Mouse (Mus musculus): ENCODE measurements around the gene Btnl10.

Gene Btnl10

DNA sequence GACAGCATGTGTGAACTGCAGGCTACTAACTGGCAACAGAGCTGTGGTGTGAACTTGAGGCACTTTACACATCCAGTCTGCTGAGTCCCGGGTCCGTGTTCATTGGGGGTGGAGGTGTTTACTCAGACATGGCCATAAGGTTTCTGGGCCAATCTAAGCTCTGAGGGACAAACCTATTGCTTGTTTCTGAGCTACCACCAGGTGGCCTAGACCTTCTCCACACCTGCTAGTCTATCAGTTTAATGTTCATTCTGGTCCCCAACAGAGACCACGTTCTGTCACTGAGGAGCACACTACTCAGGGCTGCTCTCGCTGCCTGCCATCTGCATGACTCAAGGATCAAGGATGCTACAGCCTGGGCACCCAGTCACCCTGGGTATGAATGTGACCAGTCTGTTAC lies 13.9 kb downstream of the Btnl10 start:
- no peak for DNase-seq

DNA sequence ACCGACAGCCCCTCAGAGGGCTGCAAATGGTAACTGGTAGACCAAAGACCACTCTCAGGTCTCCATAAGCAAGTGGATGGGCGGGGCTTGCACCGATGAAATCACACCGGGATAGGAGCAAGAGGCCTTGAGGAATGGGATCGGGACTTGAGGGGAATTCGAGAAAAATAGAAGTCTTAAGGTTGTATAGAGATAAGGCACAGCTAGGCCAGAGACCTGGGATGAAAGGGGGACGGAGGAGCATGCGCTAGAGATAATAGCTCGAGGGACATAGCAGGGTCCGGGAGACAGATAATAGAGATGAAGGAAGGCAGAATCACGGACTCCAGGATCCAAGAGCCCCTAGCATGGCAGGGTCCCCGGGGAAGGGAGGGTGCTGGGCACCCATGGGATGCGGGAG lies 20.2 kb downstream of the Btnl10 start:
- DNase-seq: no peak

DNA sequence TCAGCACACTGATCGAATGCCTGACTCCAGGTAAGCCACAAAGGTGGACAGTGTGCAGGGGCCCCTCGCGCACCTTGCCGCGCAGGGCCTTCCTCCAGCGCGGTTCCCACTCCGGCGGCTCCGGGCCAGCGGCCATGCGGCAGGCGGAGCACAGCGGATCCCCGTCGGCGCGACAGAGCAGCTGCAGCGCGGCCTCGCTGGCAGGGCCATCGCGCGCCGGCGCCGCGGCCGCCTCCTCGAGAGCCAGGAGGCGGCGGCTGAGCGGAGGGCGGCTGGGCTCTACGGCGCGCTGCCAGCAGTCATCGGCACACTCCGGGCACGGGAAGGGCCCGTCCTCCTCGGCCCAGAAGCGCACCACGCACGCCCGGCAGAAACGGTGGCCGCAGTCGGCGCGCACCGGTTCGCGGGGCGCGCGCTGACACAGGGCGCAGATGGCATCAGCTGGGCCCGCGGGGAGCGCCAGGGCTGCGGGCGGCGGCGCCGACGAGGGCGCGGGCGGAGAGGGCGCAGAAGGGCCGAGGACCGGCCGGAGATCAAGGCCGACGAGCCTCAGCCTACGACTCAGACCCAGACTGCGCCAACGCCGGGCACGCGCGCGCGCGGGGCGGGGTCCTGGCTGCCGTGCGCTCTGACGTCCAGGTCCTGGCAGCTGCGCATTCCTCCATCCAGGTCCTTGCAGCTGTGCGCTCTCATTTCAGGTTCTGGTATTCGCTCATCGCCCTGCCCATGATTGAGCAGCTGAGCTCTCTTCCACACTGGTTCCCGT lies 20.8 kb downstream of the Btnl10 start, which contains the start of gene Rnf187:
Gene Rnf187 (minus strand): TSS at position 595 of the 766 bp plus-strand sequence.
- peak; percentile 93 to 95 for DNase-seq

DNA sequence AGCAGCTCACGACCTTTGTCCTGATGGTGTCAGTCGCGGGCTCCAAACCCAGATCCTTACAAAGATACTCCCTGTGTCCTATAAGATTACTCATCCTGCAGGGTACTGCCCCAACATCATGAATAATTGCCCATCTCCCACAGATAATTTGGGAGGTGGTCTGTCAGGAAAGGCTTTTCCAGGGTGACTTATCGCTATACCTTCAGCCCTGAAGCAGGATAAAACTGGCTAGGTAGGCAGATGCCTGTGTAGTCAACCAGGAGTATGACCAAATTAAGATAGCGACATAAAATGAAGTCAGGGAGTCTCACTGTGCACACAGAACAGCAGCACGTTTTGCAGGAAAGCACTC lies 21.4 kb downstream of the Btnl10 start:
- no peak for DNase-seq

DNA sequence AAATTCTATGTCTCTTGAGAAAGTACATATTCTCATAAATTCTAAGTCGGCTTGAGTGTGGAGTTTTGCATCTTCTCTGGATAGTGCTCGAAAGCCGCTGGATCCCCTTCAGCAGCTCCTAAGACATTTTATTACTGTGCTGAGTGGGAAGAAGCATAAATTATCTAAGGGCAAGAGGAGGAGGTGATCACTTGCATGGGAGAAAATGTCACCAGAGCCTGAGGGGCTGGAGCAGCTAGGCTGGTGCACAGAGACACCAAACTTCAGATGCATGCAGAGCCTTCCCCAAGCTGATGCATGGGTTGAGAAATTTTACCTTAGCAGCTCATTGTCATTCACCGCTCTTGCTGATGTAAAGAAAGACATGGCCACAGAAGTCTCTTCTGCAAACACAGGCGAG lies 26.4 kb downstream of the Btnl10 start:
- no peak for DNase-seq

DNA sequence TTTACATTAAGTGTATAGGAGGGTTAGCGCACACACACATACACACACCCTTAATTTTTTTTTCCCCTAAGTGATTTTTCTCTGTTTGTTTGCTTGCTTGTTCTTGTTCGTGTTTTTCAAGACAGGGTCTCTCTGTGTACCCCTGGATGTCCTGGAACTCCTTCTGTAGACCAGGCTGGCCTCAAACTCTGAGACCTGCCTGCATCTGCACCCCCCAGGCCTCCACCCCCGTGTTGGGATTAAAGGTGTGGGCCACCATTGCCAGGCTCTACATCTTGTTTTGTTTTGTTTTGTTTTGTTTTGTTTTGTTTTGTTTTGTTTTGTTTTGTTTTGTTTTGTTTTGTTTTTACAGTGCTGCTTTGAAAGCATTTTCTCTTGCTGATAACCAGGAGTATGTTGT lies 29.6 kb downstream of the Btnl10 start:
- no peak for DNase-seq

DNA sequence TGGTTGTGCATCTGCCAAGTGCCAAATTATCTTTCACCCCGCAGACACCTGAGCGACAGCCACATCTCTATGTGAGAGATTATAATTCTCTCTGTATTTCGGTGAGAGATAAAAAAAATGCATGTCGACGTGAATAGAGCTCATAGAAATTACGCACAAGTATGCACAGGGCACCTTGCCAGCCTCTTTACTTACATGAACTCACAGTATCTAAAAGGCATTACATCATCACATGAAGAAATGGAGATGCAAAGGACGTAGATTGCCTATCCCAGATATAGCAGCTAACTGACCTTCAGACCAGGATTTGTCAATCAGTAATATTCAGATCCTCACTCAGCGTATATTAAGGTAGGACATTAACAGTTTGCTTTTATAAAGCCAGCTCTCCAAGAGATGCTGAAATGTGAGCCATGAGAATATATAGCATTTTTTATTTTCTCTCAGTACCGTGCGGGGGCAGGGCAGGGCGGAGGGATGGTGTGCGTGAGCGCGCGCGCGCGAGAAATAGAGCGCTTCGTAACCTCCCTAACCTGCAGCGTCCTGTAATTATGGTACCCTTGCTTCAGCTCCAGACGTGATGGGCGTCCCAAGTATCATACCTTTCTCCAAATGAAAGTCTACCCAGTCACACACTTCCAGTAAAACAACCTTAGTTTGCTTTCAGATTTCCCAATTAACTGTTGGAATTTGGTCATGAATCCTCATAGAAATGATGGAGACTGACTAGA lies 30.3 kb downstream of the Btnl10 start:
- no peak for DNase-seq

DNA sequence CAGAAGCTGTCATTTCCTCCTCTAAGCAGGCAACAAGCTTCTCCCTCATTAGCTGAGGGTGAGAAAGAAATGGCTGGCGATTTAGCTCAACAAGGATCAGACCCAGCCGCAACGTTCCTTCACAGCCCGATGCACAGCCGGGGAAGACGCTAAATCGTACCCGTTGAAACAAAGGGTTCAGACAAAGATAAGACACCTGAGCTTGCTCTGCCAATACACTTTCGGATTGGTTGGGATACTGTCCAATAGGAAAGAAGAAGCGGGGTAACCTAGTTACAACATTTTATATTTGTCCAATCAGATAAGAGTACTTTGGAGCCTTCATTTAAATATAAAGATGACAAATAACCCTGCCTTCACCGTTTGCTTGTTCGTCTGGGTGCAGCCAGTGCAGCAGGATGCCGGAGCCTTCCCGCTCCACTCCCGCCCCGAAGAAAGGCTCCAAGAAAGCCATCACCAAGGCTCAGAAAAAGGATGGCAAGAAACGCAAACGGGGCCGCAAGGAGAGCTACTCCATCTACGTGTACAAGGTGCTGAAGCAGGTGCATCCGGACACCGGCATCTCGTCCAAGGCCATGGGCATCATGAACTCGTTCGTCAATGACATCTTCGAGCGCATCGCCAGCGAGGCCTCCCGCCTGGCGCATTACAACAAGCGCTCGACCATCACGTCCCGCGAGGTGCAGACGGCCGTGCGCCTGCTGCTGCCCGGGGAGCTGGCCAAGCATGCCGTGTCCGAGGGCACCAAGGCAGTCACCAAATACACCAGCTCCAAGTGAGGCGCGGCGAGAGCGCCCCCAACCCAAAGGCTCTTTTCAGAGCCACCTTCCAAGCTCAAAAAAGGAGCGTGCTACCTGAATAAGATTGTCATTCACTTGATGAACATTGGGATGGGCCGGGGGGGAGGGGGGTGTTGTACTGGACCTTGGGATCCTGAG lies 31.1 kb downstream of the Btnl10 start, which contains the start of gene Hist3h2ba:
Gene Hist3h2ba (plus strand): TSS at position 379 of the 938 bp plus-strand sequence.
- DNase-seq: peak in 1 of 2 experiments; percentile 45

DNA sequence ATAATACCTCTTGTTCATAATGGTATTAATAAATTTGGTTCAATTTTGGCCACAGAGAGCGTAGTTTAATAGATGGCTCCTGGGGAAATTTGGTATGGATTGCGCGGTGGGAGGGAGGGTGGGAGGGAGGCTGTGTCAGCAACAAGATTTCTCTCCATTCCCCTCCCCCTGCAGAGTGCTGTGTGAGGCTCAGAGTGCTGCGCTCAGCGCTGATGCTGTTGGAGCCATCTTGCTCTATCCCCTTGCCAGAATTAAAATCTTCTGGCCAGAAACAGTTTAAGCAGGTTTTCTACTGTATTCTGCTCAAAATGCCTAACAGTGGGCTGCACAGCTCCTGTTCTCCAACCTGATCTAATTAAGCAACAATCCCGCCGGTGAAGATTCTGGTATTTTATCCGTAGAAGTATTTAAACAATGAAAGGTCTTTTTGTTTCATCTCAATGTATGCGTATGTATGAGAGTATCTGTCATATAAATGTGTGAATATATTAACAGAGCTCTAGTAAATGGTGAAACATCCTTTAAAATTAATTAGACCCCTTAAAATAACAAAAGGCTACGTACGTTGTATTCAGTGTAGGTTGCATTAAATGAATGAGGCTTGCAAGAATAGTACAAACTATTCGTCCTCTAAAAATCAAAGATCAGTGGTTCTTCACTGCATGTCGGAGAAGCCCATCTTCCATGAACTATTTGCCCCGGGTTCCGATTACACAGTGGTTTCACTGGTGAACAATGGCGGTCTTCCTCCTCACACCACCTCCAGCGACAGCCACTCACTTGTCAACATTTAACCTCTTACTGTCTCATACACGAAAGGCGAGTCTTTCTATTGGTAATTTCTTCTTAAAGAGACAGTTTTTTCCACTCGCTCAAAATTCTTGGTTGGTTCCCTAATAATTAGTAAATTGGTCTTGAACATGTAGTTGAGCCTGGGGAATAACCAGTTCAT lies 32.0 kb downstream of the Btnl10 start:
- DNase-seq: no peak

DNA sequence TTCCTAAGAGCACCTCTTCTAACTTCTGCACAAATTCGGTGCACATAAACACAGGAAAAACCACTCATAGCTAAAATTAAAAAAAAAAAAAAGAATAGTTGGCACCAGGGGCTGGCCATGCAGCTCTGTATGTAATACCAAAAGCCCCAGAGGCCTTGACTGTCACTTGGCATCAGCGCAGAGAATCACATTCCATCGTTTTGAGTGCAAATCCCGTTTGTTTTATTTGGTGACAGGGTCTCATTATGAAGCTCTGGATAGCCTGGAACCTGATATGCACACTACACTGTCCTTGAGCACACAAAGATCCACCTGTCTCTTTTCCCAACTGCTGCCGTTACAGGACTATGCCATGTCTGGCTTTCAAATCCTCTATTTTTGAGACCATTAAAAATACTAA lies 33.5 kb downstream of the Btnl10 start:
- DNase-seq: no peak

DNA sequence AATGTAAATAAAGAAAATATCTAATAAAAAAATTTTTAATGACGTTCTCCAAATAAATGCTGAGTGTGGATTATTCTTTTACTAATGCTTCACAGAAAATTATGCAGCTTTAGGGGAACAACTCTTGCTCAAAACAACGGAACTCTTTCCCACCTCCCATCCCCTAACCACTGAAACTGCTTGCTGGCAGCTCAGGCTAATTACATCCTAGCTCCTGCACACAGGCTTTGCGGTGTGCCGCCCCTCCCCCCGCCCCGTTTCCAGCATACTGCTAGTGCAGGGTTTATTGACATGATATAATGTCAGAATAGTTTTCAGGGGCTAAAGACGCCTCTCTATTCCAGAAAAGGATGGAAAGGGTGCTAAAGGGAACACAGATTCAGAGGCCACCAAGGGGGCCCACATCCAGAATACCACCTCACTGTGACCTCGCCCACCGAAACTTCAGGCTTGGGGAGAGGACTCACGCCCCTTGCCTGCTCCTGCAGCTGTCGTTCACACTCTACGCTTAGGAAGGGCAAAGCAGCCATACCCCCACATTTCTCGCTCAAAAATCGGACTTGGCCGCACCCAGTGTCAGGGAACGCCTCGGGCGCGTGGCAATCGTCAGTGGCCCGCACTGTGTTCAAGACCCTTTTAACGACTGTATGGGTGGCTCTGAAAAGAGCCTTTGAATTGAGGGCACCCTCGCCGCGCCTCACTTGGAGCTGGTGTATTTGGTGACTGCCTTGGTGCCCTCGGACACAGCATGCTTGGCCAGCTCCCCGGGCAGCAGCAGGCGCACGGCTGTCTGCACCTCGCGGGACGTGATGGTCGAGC lies 35.9 kb downstream of the Btnl10 start:
- peak in 1 of 2 experiments; percentile 38 for DNase-seq

DNA sequence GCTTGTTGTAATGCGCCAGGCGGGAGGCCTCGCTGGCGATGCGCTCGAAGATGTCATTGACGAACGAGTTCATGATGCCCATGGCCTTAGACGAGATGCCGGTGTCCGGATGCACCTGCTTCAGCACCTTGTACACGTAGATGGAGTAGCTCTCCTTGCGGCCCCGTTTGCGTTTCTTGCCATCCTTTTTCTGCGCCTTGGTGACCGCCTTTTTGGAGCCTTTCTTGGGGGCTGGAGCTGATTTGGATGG lies 36.4 kb downstream of the Btnl10 start:
- peak in 1 of 2 experiments; percentile 57 for DNase-seq

DNA sequence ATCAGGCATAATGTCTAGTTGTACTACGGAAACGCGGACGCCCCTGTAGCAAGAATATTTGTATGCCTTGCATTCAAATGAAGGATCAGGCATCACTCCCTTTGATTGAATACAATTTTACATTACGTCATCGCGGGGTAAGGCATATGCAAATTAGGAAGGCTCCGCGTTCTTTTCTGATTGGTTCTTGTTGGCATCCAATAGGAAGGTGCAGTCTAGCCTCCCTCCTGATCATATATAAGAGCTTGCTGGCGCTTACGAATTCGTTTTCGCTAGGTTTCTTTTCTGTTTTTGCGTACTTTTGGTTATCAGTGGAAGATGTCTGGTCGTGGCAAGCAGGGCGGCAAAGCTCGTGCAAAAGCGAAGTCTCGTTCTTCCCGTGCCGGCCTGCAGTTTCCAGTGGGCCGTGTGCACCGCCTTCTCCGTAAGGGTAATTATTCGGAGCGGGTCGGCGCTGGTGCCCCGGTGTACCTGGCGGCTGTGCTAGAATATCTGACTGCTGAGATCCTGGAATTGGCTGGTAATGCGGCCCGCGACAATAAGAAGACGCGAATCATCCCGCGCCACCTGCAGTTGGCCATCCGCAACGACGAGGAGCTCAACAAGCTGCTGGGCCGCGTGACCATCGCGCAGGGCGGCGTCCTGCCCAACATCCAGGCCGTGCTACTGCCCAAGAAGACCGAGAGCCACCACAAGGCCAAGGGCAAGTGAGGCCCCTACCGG lies 36.9 kb downstream of the Btnl10 start, which contains the start of the genes Hist3h2a and Trim17:
Gene Hist3h2a (plus strand): TSS at position 266 of the 723 bp plus-strand sequence.
Gene Trim17 (plus strand): TSS at position 266 of the 723 bp plus-strand sequence.
- peak; percentile 91 to 93 for DNase-seq

DNA sequence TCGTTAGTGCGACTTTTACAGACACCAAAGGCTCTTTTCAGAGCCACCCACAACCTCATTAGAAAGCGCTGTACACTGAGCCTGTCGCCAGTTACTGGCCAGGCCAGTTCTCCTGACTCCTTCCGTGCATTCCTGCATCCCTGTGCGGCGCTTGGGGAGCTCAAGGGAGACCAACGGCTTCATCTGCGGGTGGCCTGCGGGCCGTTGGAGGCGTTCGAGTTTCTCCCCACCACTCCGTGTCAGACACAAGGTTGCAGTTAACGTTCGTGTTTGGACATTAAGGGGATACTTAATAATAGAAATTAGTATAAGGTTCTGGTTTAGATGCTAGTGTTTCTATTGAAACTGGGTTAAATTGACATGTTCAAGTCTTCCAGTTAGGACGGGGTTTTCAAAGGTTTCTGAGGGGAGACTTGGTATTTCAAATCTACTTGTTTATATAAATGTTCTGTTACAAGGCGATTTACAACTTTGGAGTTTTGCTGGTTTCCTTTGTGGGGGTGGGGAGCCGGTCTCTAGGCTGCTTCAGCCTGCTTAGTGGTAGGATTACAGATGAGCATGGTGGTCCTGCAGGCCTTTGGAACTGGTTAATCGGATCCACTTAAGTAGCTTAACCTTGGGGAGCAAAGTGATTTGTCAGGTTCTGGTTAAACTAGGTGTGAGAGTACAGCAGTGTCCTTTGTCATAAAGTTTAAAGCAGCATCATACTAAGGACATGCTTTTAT lies 37.6 kb downstream of the Btnl10 start:
- no peak for DNase-seq

DNA sequence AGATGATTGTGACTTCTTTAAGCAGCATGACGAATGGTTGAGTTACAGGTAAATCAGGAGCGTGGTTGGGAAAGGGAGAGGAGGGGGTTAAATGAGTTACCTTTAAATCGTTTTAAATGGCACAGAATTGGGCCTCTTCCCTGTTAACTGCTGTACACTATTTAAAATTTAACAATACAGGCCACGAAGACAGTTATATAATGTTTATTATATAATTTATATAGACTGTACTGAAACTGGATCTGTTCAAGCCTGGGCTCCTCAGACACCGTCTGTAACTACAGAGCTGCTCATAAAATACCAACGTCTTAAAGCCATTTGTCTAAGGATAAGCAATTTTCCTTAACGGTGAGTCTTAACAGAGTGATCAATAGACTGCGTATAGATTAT lies 38.2 kb downstream of the Btnl10 start:
- DNase-seq: no peak

DNA sequence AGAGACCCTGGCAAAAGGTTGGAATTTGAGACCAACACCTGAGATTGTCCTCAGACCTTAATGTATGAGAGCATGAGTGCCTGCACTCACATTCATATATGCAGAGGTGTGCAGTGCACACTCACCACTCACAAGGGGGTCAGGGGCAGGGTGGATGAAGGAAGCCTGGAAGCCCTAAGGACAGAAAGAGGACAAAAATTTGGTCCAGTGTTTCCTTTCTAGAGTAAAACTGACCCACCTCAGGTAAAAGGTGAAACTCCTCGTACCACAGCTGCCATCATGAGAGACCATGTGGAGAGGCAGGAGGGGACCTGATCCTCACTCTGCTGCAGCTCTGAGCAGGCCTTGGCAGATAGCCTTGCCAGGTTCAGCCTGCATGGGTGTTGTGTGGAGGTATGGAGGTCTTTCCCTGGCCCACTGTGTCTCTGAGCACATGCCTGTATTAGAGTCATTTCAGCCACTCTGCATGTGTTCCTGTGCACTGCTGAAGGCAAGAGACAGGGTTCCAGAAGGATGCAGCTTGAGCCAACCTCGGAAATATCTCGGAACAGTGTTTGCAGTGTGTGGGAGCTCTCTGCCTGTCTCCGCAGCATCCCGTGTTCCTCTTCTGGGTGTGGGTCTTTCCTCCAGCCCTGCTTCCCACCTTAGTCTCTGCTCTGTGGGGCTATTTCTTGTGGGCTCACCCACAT lies 39.7 kb downstream of the Btnl10 start:
- no peak for DNase-seq

DNA sequence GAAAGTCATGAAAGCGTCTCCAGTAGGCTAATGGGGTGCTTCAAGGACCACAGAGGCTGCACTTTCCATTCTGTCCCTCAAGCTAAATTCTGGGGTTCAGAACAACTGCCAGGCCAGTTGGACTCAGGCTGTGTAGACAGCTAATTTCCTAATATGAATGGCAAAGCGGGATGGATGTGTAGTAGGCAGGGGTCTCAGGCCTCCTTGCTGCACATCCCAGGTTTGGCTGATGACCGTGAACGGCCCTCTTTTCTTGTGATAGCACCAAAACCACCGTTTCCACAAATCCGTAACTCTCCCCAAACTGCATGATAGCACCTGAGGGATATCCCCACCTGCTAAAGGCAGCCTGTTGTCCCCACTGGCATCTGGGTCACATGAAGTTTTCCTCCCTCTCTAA lies 40.8 kb downstream of the Btnl10 start:
- no peak for DNase-seq

DNA sequence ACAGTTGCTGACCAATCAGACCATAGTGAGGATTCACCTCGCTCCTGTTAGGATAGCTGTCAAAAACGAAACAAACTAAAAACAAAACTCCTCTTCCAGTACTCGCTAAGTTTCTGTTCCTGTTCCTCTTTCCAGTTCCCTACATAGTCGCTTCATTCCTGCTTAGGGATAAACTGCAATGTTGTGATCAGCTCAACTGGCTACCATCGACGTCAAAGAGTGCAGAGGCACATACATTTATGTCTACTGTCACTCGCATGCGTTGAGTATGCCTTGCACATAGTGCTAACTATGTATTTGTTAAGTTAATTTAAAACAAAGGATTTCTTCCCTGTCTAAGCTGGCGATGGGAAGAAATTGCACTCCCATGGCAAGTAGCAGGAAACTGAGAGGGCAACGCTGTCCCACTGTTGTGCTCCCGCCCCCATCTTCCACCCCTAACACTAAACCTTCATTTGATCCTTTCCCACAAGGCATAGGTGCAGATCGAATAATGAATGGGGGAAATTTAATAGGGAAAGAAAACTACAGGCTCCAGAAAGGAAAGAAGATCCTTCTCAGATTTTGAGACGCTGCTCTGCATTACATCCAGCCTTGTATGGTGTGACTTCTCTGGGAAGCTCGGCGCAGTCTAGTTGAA lies 41.6 kb downstream of the Btnl10 start:
- DNase-seq: no peak

Data from lung, postnatal 4 days (tissue).